Mouse (Mus musculus) brain, embryonic 14.5 days (tissue): ENCODE results near the gene Fgb.
A peak's percentile ranks its signal among the peaks of the same experiment; 100 is the strongest.

ENCODE experiments used
- CTCF ChIP-seq: fragments of 200-500 bp; IDR thresholded peaks from 2 replicates; pipeline ENCODE4 v1.5.1; 2012; ENCODE audit warnings: inconsistent platforms, mild to moderate bottlenecking, moderate library complexity, borderline replicate concordance; ENCODE audit not compliant: insufficient read depth, insufficient read length; ENCODE audit errors: extremely low read depth
- POLR2A ChIP-seq: fragments of 200-500 bp; IDR thresholded peaks from 2 replicates; pipeline ENCODE4 v1.6.1; 2012; ENCODE audit warnings: mild to moderate bottlenecking, inconsistent platforms, borderline replicate concordance; ENCODE audit not compliant: poor library complexity, insufficient read depth, insufficient read length, severe bottlenecking; ENCODE audit errors: extremely low read depth

- TF ChIP-seq POLR2A (no peak), CTCF (peak; percentile 55)
Measured at GRCm38 (mm10) chr3:82998772-82999463, 50.7 kb downstream of the Fgb start.
